Mouse (Mus musculus) intestine, embryonic 14.5 days (tissue): ENCODE results near the gene Vmn2r16. TPM values are rescaled to one million over a fixed set of nuclear protein-coding genes. Genes with fewer than 3 reads are reported as not detected.

ENCODE experiments used
- ATAC-seq: fragments of 200-750 bp; cut with Nextera tagmentation; replicated peaks from 2 replicates; pipeline ENCODE4 v1.8.0; 2017; ENCODE audit warnings: low read depth, moderate number of reproducible peaks, moderate TSS enrichment, moderate library complexity; ENCODE audit not compliant: low FRiP score, low TSS enrichment
- DNase-seq: peaks from one replicate; pipeline ENCODE4 v3.0.0-alpha.2; 2018; ENCODE audit warnings: low spot score
- H3K27ac ChIP-seq: fragments of 300-500 bp; sonication (generic); 2 replicates; pipeline ENCODE4 v1.5.1; 2014; ENCODE audit warnings: low read depth, mild to moderate bottlenecking, control low read depth
- H3K27me3 ChIP-seq: fragments of 300-500 bp; sonication (generic); replicated peaks from 2 replicates; pipeline ENCODE4 v1.6.1; 2014; ENCODE audit warnings: low read length, control low read depth; ENCODE audit not compliant: control insufficient read depth, insufficient read depth
- H3K36me3 ChIP-seq: fragments of 300-500 bp; sonication (generic); 2 replicates; pipeline ENCODE4 v1.6.1; 2014; ENCODE audit warnings: low read length, control low read depth; ENCODE audit not compliant: control insufficient read depth, insufficient read depth
- H3K4me1 ChIP-seq: fragments of 300-500 bp; sonication (generic); replicated peaks from 2 replicates; pipeline ENCODE4 v1.6.1; 2014; ENCODE audit warnings: low read length, control low read depth, mixed read lengths; ENCODE audit not compliant: control insufficient read depth, insufficient read depth
- H3K4me2 ChIP-seq: fragments of 300-500 bp; sonication (generic); 2 replicates; pipeline ENCODE4 v1.6.1; 2014; ENCODE audit warnings: low read length
- H3K4me3 ChIP-seq: fragments of 300-500 bp; sonication (generic); 2 replicates; pipeline ENCODE4 v1.5.1; 2014; ENCODE audit warnings: low read depth, low read length, control low read depth, mixed read lengths
- H3K9ac ChIP-seq: fragments of 300-500 bp; sonication (generic); 2 replicates; pipeline ENCODE4 v1.6.1; 2014; ENCODE audit warnings: mild to moderate bottlenecking, low read length
- H3K9me3 ChIP-seq: fragments of 300-500 bp; sonication (generic); 2 replicates; pipeline ENCODE4 v1.6.1; 2016; ENCODE audit warnings: low read length, control low read depth; ENCODE audit not compliant: control insufficient read depth
- WGBS: fragments of 180-500 bp; shearing (Covaris S2); extraction: QIAGEN DNeasy Blood & Tissue Kit; methylation state at CpG from one replicate; pipeline ENCODE4 v1.1.7; 2014; 5-methylcytosine and 5-hydroxymethylcytosine counted together
- polyA plus RNA-seq: library from polyadenylated mRNA; unstranded; fragments of >200 nt; fragmentation: Nextera tagmentation; extraction: Ambion mirVana; gene quantifications from 2 replicates; pipeline ENCODE4 v1.2.1, GENCODE M21; 2014

Gene Vmn2r16
- not detected in 2 replicates for polyA plus RNA-seq

DNA sequence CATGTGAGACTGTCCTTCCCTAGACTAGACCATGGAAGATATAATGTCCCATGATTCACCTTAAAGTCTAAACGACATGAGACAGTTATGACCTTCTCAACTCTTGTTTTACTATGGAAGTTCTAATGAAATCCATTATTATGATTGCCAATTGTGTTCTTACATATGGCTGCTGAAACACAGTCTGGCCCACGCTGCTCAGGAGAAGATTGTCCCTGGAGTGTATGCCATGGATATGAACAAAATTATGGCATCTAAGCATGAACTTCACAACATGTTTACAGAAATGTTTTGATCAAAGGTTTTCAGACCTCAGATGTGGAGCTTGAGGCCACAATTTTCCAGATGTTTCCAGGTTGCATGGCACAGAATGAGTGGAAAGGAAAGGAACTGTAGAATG, at the start of gene Vmn2r16:
TSS of gene Vmn2r16 (plus strand) at position 301 of the 400 bp plus-strand sequence.
- no peak within 1 kb of the TSS for H3K4me2 ChIP-seq
- ATAC-seq (no peak), DNase-seq (no peak)
- 0 out of 2 replicates have a peak, but pooled peaks cover 3% of the 10 kb centered on the region for H3K9me3 ChIP-seq
- H3K4me1 ChIP-seq, result no peaks in the 10 kb centered on the region
- WGBS, result 66% methylated on average over 2 of the region's 2 CpGs
- H3K4me3 ChIP-seq, result no peak within 1 kb of the TSS
- no peak within 1 kb of the TSS for H3K27ac ChIP-seq
- no peaks in the 10 kb centered on the region for H3K36me3 ChIP-seq
- H3K9ac ChIP-seq, result no peak within 1 kb of the TSS
- H3K27me3 ChIP-seq, result no peaks in the 10 kb centered on the region

DNA sequence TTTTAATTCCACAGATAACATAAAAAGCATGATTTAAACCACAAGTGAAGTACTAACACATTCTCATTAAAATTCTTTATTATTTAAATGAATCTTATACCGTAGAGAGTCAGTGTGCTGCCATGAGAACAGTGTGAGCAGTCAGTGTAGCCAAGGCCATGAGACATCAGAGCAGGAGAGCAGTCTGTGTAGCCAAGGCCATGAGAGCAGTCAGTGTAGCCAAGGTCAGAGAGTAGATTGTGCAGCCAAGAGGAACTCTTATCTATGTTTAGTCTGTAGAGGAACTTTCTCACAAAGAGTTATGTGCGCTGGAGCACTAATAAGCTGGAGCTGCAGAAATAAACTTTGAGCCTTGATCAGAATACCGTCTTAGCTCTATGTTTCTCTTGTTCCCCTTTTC, 35.3 kb upstream of the Vmn2r16 start:
- no peak for ATAC-seq
- Histone ChIP-seq H3K36me3 (no peaks in the 10 kb centered on the region), H3K4me3 (no peak overlapping the region), H3K9ac (no peak overlapping the region), H3K9me3 (no peaks in the 10 kb centered on the region), H3K4me1 (no peaks in the 10 kb centered on the region), H3K27me3 (no peaks in the 10 kb centered on the region), H3K4me2 (no peak overlapping the region), H3K27ac (no peak overlapping the region)
- WGBS, result 76% methylated on average over 3 of the region's 3 CpGs
- no peak for DNase-seq

DNA sequence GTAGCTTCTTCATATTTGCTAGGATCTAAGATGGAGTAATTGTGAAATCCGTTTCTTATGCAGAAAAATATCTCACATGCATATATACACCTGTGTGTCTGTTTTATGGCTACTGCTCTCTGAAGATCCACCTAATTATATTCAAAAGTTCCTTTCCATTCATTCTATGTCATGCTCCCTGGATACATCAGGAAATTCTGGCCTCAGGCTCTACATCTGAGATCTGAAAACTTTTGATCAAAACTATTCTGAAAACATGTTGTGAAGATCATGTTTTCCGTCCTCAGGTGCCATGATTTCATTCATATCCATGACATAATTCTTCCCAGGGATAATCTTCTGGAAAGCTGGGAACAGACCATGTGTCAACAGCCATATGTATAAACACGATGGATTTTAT, 32.4 kb upstream of the Vmn2r16 start, which contains the start of gene Vmn2r15:
TSS of gene Vmn2r15 (minus strand) at position 101 of the 400 bp plus-strand sequence.
- ATAC-seq (no peak), DNase-seq (no peak)
- H3K27me3 ChIP-seq, result no peaks in the 10 kb centered on the region
- H3K27ac ChIP-seq, result no peak within 1 kb of the TSS
- H3K4me3 ChIP-seq, result no peak within 1 kb of the TSS
- no peaks in the 10 kb centered on the region for H3K36me3 ChIP-seq
- H3K9ac ChIP-seq, result no peak within 1 kb of the TSS
- no peak within 1 kb of the TSS for H3K4me2 ChIP-seq
- 60% methylated on average over 3 of the region's 3 CpGs for WGBS
- no peaks in the 10 kb centered on the region for H3K9me3 ChIP-seq
- H3K4me1 ChIP-seq, result no peaks in the 10 kb centered on the region

DNA sequence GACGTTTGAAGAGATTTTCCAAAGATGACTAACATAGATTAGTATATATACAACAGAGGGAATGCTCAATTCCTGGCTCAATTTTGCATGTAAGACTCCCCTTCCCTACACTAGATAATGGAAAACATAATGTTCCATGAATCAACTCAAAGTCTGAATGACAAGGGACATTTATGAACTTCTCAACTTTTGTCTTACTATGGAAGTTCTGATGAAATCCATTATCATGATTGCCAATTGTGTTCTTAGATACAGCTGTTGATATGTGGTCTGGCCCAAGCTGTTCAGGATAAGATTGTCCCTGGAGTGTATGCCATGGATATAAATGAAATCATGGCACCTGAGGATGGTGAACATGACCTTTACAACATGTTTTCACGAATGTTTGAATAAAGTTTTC, 89.4 kb downstream of the Vmn2r16 start, which contains the start of gene Vmn2r17:
TSS of gene Vmn2r17 (plus strand) at position 301 of the 400 bp plus-strand sequence.
- Histone ChIP-seq H3K36me3 (no peaks in the 10 kb centered on the region), H3K27me3 (no peaks in the 10 kb centered on the region), H3K9me3 (no peaks in the 10 kb centered on the region), H3K4me3 (no peak within 1 kb of the TSS), H3K27ac (no peak within 1 kb of the TSS), H3K4me2 (no peak within 1 kb of the TSS), H3K4me1 (no peaks in the 10 kb centered on the region), H3K9ac (no peak within 1 kb of the TSS)
- DNase-seq, result no peak
- no peak for ATAC-seq
- 53% methylated on average over 2 of the region's 2 CpGs for WGBS

Other genes with a start within 250 kb of the Vmn2r16 start
- not detected in 2 replicates for gene Vmn2r12, start 232.2 kb upstream of the Vmn2r16 start, polyA plus RNA-seq
- gene Vmn2r13, start 138.0 kb upstream of the Vmn2r16 start, polyA plus RNA-seq, result not detected in 2 replicates
- not detected in 2 replicates for gene Vmn2r14, start 105.5 kb upstream of the Vmn2r16 start, polyA plus RNA-seq
- not detected in 2 replicates for gene Vmn2r15, start 32.5 kb upstream of the Vmn2r16 start, polyA plus RNA-seq
- gene Vmn2r17, start 89.5 kb downstream of the Vmn2r16 start, polyA plus RNA-seq, result not detected in 2 replicates
- 10.8 and 11.0 TPM in 2 replicates for gene Crlf2, start 228.8 kb downstream of the Vmn2r16 start, polyA plus RNA-seq